Mouse (Mus musculus): ENCODE data around the gene Gm3402. TPM values are rescaled to one million over a fixed set of nuclear protein-coding genes. Genes with fewer than 3 reads are reported as not detected.

Gm3402 gene
- polyA plus RNA-seq, 1 experiment, result not detected

Other genes starting within 250 kb of the Gm3402 start
- 0.42 and 0.83 TPM in 2 replicates for gene Wasf3, start 129.1 kb upstream of the Gm3402 start, polyA plus RNA-seq (2012; ENCODE audit: insufficient read depth, insufficient read length, missing spikeins)
- not detected in 2 replicates for gene Gm6408, start 32.2 kb upstream of the Gm3402 start, polyA plus RNA-seq (2012; ENCODE audit: insufficient read depth, insufficient read length, missing spikeins)
- not detected in 2 replicates for gene Gm6370, start 22.8 kb upstream of the Gm3402 start, polyA plus RNA-seq (2012; ENCODE audit: insufficient read depth, insufficient read length, missing spikeins)
- not detected in 2 replicates for gene 4930449I24Rik, start 11.7 kb upstream of the Gm3402 start, polyA plus RNA-seq (2012; ENCODE audit: insufficient read depth, insufficient read length, missing spikeins)
- gene Gm3404, start 11.7 kb downstream of the Gm3402 start, polyA plus RNA-seq (2012; ENCODE audit: insufficient read depth, insufficient read length, missing spikeins), result not detected in 2 replicates
- not detected in 2 replicates for gene Gm3409, start 23.5 kb downstream of the Gm3402 start, polyA plus RNA-seq (2012; ENCODE audit: insufficient read depth, insufficient read length, missing spikeins)
- not detected in 2 replicates for gene Gm3415, start 42.0 kb downstream of the Gm3402 start, polyA plus RNA-seq (2012; ENCODE audit: insufficient read depth, insufficient read length, missing spikeins)
- gene Gpr12, start 71.1 kb downstream of the Gm3402 start, polyA plus RNA-seq (2012; ENCODE audit: insufficient read depth, insufficient read length, missing spikeins), result not detected in 2 replicates